12 mouse cellular contexts compared by ENCODE assay signal in the genomic region with DNA sequence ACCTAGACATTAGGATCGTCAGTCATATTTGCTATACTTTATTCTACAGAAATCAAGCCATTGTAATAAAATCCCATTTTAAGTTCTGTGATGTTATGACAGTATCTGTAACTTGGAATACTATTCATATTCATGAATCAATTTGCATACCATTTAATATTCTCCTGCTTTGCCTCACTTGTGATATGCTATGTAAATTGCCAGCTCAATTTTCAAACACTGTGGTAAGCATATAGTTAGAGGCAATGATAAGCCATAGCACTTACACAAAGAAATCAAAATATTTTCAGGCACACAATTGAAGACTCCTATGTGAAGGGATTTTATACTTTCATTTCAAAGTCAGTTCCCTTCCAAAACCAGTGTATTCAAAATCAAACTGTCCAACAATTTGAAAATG.
"Had no signal": no experiment of that assay in that cellular context is flagged by ENCODE, and none has a peak within 500 bp of the region (broad histone marks: within the 10 kb centered on the region; RNA-seq: fewer than 3 reads in every experiment).

No protein-coding gene starts in this region.

- H3K9me3 ChIP-seq: liver, embryonic 13.5 days; neural tube, embryonic 13.5 days had no signal

- H3K4me2 ChIP-seq: liver, embryonic 13.5 days; neural tube, embryonic 13.5 days had no signal

- H3K4me1 ChIP-seq: liver, embryonic 13.5 days; neural tube, embryonic 13.5 days had no signal

- DNase-seq: kidney, adult 18-20 months; kidney, adult 9 months; kidney, postnatal 14 days; kidney, postnatal 4 days; liver, embryonic 13.5 days; lung, adult 2 months; lung, postnatal 14 days; lung, postnatal 4 days; thymus, adult 18-20 months; thymus, postnatal 36 days had no signal

- H3K36me3 ChIP-seq: liver, embryonic 13.5 days; neural tube, embryonic 13.5 days had no signal

- H3K9ac ChIP-seq: liver, embryonic 13.5 days; neural tube, embryonic 13.5 days had no signal

- H3K27me3 ChIP-seq: liver, embryonic 13.5 days; neural tube, embryonic 13.5 days had no signal

- H3K4me3 ChIP-seq: liver, embryonic 13.5 days; myocyte; neural tube, embryonic 13.5 days had no signal

- H3K27ac ChIP-seq: liver, embryonic 13.5 days; neural tube, embryonic 13.5 days had no signal
